ENCODE assay signal across 12 mouse cellular contexts in the genomic region with DNA sequence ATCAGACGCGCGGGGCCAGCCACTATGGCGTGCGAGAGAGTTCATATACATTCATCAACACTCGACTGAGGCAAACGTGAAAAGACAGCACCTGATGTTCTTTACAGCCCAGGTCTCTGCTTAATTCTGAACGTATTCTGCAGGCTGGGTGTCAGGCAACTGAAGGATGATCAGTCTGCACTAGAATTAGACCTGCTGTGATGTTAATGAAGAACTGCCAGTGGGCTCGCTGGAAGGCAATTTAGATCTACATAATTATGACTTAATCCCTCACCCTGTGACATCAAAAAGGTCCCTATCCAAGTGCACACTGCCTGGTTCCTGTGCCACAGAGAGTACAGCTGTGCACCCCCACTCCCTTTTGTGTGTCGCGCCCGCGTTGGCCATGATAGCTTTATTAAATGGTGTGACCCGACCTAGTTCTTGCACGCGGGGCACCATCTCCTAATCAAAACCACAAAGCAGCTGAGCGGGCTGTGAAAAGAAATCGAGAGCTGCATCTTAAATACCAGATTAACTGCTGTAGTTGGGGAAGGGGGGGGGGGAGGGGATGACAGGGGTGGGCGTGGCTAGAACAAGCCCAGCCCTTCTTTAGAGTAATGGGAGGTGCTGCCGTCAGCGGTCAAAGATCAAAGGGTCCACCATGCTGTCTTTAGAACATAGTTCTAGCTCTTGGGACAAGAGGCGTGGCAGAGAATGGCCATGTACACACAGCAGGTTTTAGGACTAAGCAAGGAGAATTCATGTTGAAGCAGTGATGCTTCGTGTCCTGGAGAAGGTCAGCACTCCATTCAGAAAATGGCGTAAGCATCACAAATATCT. TPM values are rescaled to one million over a fixed set of nuclear protein-coding genes. Genes with fewer than 3 reads are reported as not detected.
A peak's percentile ranks its signal among the peaks of the same experiment; 100 is the strongest.
DNase-seq lines count a peak whose midpoint lies in the region; ATAC-seq lines count a peak whose summit lies in the region.
"Had no signal": no experiment of that assay in that cellular context is flagged by ENCODE, and none has a peak within 500 bp of the region (broad histone marks: within the 10 kb centered on the region; RNA-seq: fewer than 3 reads in every experiment).

No protein-coding gene starts in this region.

- ATAC-seq in hindbrain, embryonic 12.5 days (ENCODE audit: low FRiP score): peak; percentile 84
- ATAC-seq in midbrain, embryonic 15.5 days (replicated peaks): peak; percentile 89
- no peak for ATAC-seq in activated CD4-positive, CD25-positive, alpha-beta regulatory T cell, adult 4 months

- DNase-seq in R1 (ENCODE audit: low read depth, low spot score): peak; percentile 66
- peak; percentile 39 for DNase-seq in embryo, embryonic 10.5 days (ENCODE audit: low spot score)
- no peak for DNase-seq in spleen, postnatal 10 days (ENCODE audit: low spot score in 2 of 2)
- no peak for DNase-seq in cerebellum, postnatal 25 days
- DNase-seq in natural killer cell, adult 2 months (ENCODE audit: low spot score in 2 of 2): no peak
- DNase-seq: heart, postnatal 36 days; kidney, postnatal 25 days; lung, adult 18-20 months; thymus, adult 18-20 months had no signal

- peak overlapping the region; percentile 25; the same call in 1 of the 2 replicates for H3K27ac ChIP-seq in hindbrain, embryonic 12.5 days
- peak overlapping the region; percentile 62 for H3K27ac ChIP-seq in midbrain, embryonic 15.5 days

- no peak overlapping the region for H3K9ac ChIP-seq in hindbrain, embryonic 12.5 days
- H3K9ac ChIP-seq in midbrain, embryonic 15.5 days: no peak overlapping the region

- WGBS in hindbrain, embryonic 12.5 days: 36% methylated on average over 24 of the region's 24 CpGs
- 20% methylated on average over 24 of the region's 24 CpGs for WGBS in midbrain, embryonic 15.5 days

- no peaks in the 10 kb centered on the region for H3K36me3 ChIP-seq in hindbrain, embryonic 12.5 days
- H3K36me3 ChIP-seq in midbrain, embryonic 15.5 days (replicated peaks): no peaks in the 10 kb centered on the region

- H3K4me3 ChIP-seq in hindbrain, embryonic 12.5 days: no peak overlapping the region
- H3K4me3 ChIP-seq in midbrain, embryonic 15.5 days: peak overlapping the region; percentile 13

- H3K4me2 ChIP-seq in hindbrain, embryonic 12.5 days (replicated peaks): peak overlapping the region; percentile 32
- peak overlapping the region; percentile 43 for H3K4me2 ChIP-seq in midbrain, embryonic 15.5 days

- peaks cover 7% of the 10 kb centered on the region for H3K4me1 ChIP-seq in hindbrain, embryonic 12.5 days
- peaks cover 15% of the 10 kb centered on the region for H3K4me1 ChIP-seq in midbrain, embryonic 15.5 days

- H3K9me3 ChIP-seq in hindbrain, embryonic 12.5 days (replicated peaks): no peaks in the 10 kb centered on the region
- no peaks in the 10 kb centered on the region for H3K9me3 ChIP-seq in midbrain, embryonic 15.5 days

- no peaks in the 10 kb centered on the region for H3K27me3 ChIP-seq in hindbrain, embryonic 12.5 days
- no peaks in the 10 kb centered on the region for H3K27me3 ChIP-seq in midbrain, embryonic 15.5 days (replicated peaks)

RNA-seq across cellular contexts. Expression of a gene that starts 36.8 kb away (rescaled TPM):
- 0.96 and 1.4 TPM in 2 replicates for polyA plus RNA-seq in hindbrain, embryonic 12.5 days (2016; fragmentation: Nextera tagmentation; extraction: Ambion mirVana)
- polyA plus RNA-seq in midbrain, embryonic 15.5 days (2015; fragmentation: Nextera tagmentation; extraction: Ambion mirVana): 0.54 and 0.96 TPM in 2 replicates
- polyA plus RNA-seq in activated CD4-positive, CD25-positive, alpha-beta regulatory T cell, adult 4 months (2017; shearing (Covaris generic)): not detected

Comparison
In these comparisons a context has a peak if more than half of its experiments do, and no peak if none do; other contexts are left out.
1. DNase-seq: peak in R1 (single experiment) and embryo, embryonic 10.5 days (single experiment); none in spleen, postnatal 10 days (0 of 2), cerebellum, postnatal 25 days (0 of 2) and natural killer cell, adult 2 months (0 of 2).